In genomic region chr17:60966401-60966800, GRCm38 (mm10) we compare ENCODE assay signal across 19 mouse cellular contexts.
"Had no signal": no experiment of that assay in that cellular context is flagged by ENCODE, and none has a peak within 500 bp of the region (broad histone marks: within the 10 kb centered on the region; RNA-seq: fewer than 3 reads in every experiment).

No protein-coding gene starts in this region.

- ATAC-seq: liver, postnatal 0 days; lung, postnatal 0 days had no signal

- H3K36me3 ChIP-seq: liver, embryonic 13.5 days; liver, embryonic 15.5 days; lung, embryonic 15.5 days; midbrain, embryonic 15.5 days; neural tube, embryonic 12.5 days; stomach, embryonic 15.5 days had no signal

- H3K4me3 ChIP-seq: liver, embryonic 13.5 days; liver, embryonic 15.5 days; lung, embryonic 15.5 days; megakaryocyte, embryonic 14.5 days; midbrain, embryonic 15.5 days; neural tube, embryonic 12.5 days; stomach, embryonic 15.5 days had no signal

- H3K9me3 ChIP-seq: liver, embryonic 13.5 days; liver, embryonic 15.5 days; lung, embryonic 15.5 days; megakaryocyte, embryonic 14.5 days; midbrain, embryonic 15.5 days; neural tube, embryonic 12.5 days; stomach, embryonic 15.5 days had no signal

- H3K4me1 ChIP-seq: liver, embryonic 13.5 days; liver, embryonic 15.5 days; lung, embryonic 15.5 days; megakaryocyte, embryonic 14.5 days; midbrain, embryonic 15.5 days; neural tube, embryonic 12.5 days; stomach, embryonic 15.5 days had no signal

- H3K9ac ChIP-seq: liver, embryonic 13.5 days; liver, embryonic 15.5 days; liver, postnatal 0 days; lung, embryonic 15.5 days; midbrain, embryonic 15.5 days; neural tube, embryonic 12.5 days; stomach, embryonic 15.5 days had no signal

- H3K27ac ChIP-seq: liver, embryonic 13.5 days; liver, embryonic 15.5 days; lung, embryonic 15.5 days; macrophage; midbrain, embryonic 15.5 days; neural tube, embryonic 12.5 days; stomach, embryonic 15.5 days; stomach, postnatal 0 days had no signal

- H3K4me2 ChIP-seq: liver, embryonic 11.5 days; liver, embryonic 13.5 days; liver, embryonic 15.5 days; lung, embryonic 15.5 days; midbrain, embryonic 15.5 days; neural tube, embryonic 12.5 days; stomach, embryonic 15.5 days had no signal

- H3K27me3 ChIP-seq: liver, embryonic 13.5 days; liver, embryonic 15.5 days; lung, embryonic 15.5 days; megakaryocyte, embryonic 14.5 days; midbrain, embryonic 15.5 days; neural tube, embryonic 12.5 days; stomach, embryonic 15.5 days had no signal

- DNase-seq: liver, embryonic 13.5 days; liver, postnatal 0 days; lung, adult 2 months; lung, postnatal 14 days; lung, postnatal 36 days; right cerebral cortex, postnatal 14 days; thymus, adult 2 months; thymus, postnatal 25 days; thymus, postnatal 4 days had no signal
